In the genomic region with DNA sequence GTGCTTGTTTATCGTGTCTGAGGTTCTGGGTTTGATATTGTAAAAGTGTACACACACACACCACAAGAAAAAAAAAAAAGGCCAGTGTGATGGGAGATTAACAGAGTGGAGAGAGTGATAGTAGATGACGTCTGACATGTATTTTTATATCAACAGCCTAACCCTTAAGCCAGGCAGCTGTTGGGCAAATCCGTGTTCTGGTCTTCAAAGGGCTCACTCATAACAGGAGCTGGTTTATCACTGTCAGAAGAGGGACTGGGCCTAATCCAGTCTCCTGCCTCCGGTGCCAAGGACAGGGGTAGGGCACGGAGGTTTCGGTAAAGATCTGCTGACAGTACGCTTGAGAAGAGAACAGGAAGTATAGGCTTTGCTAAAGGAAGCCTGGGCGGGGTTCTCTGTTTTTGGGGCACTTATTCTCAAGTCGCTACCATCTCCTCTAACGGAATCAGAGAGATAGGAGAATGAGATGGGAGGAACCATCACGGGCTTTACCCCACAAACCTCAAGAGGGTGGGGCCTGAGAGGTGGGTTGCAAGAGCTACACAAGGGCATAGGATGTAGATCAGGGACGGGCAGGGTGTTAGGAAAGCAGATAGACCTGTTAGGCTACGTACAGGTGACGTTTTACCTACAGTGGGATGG, we compare ENCODE assay signal across 1 mouse cellular context.
TF ChIP-seq lines count a peak whose summit lies in the region.

No protein-coding gene starts in this region.

TF ChIP-seq in CH12.LX, 34 proteins besides CTCF, POLR2A, EP300 and RAD21 (continued from another document):
- TF ChIP-seq TBP (conservative IDR thresholded peaks at IDR 0.05; ENCODE audit: low read depth, low read length), result 0 out of 2 replicates have a peak, but pooled peaks have one; percentile 42
TF ChIP-seq in CH12.LX: peak in this region for 6.
